Mouse (Mus musculus) adrenal gland, postnatal 14 days (tissue): ENCODE measurements around the gene Rab8a. TPM values are rescaled to one million over a fixed set of nuclear protein-coding genes. Genes with fewer than 3 reads are reported as not detected.
"Not testable (repeated sequence)": the region's sequence is repeated elsewhere in the genome, so short reads cannot be mapped to it uniquely, and the experiment has no call there.

Experiments
- DNase-seq: peaks from one replicate; pipeline ENCODE4 v3.0.0; 2021; ENCODE audit warnings: mixed read lengths
- long read RNA-seq, 2 experiments: library from polyadenylated mRNA; stranded (forward); transcript quantifications; one replicate each; pipeline ENCODE4 v2.0.0; 2021
- total RNA-seq: library from RNA; stranded (reverse); gene quantifications from 2 replicates; pipeline ENCODE4 v1.2.3, GENCODE M21; 2021

The Rab8a gene
- total RNA-seq = 64.5 and 66.1 TPM in 2 replicates
- long read RNA-seq, experiment 1, full-length matches to known transcripts = 133 of 153 reads
- long read RNA-seq, experiment 1, partial matches to known transcripts = 18 of 153 reads
- long read RNA-seq, experiment 1, other reads (novel, unspliced or antisense) = 2 of 153 reads
- long read RNA-seq, experiment 2, full-length matches to known transcripts = 107 of 123 reads
- long read RNA-seq, experiment 2, partial matches to known transcripts = 0 of 123 reads
- long read RNA-seq, experiment 2, other reads (novel, unspliced or antisense) = 16 of 123 reads

DNA sequence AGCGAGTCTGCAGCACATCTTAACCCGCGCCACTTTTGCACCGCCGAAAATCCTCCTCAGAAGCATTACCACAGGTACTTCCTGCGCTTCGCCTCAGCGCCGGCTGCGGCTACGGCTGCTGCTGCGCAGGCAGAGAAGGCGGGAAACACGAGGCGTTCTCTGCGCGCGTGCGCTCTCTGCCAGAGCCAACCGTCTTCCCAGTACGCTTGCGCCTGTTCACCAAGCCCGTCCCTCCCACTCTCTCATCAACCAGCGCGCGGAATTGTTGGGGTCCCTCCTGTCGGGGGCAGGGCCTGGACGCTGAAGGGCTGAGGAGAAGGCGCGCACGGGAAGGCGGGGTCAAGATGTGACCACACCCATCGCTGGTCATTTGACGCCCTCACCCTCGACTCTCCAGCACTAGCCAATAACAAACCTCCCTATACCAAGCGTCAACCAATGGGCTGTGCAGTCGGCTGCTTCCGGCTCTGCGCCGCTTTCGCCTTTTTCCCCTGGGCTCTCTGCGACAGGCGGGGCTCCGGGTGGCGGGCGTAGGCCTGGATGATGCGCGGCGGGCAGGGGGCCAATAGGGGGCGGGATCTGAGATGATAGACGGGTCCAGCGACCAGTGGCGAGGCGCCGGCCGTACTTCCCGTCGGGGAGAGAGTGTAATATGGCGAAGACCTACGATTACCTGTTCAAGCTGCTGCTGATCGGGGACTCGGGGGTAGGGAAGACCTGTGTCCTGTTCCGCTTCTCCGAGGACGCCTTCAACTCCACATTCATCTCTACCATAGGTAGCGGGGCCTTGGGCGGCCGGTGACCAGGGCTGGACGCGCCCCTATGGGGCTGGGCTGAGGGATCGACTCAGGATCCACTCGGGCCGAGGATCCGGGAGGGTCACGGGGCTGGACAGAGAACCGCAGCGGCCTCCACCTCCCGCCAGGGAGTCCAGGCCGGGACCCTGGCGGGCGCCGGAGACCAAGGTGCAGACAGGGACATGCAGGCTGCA lies at the start of gene Rab8a:
Gene Rab8a, plus strand, starts transcription at position 494 of the 991 bp plus-strand sequence.
- peak; percentile 100 for DNase-seq

DNA sequence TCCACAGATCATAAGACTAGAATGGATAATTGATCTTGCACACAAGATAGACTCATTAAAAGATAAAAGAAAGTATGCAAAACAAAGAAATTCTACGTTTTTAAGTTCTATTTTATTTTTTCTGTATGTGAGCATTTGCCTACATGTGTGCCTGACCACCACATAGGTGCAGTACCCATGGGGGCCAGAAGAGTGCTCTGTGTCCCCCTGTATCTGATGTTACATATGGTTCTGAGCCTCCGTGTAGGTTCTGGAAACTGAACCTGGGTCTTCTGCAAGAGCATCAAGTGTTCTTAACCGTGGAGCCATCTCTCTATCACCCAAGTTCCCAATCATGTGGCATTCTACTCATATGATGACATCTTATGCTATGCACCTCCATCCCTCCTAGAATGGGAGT lies 48.5 kb upstream of the Rab8a start:
- no peak for DNase-seq

DNA sequence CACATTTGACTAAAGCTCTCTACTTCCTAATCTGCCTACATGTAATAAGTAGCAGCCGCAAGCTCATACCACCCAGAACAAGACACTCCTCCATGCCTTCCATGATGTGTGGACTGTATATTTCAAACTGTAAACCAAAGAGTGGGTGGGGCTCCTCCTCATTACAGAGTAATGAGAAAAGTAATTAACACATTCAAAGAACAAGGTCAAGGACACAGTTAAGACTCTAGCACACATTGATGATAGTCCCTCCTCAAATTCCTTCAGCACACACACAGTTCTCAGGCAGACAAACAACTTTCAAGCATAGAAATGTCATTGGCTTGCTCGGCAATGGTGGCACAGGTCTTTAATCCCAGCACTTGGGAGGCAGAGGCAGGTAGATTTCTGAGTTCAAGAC lies 45.8 kb upstream of the Rab8a start:
- no peak for DNase-seq

DNA sequence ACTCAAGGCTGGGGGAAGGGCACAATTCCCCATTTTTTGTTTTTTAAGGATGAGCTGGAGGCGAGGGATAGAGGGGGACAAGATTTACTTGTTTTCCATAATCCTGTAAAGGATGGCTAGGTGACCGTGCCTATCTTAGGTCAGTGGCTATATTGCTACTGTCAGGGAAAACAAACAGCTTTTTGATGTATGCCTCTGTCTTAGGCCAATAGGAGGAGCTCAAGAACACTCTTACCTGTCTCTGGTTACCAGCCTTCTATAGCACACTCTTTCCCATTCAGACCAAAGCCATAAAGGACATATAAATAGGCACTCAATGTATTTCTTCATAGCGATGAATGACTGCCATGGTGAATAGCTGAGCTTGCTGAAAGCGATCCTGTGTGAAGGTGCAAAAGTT lies 42.4 kb upstream of the Rab8a start:
- DNase-seq = no peak

DNA sequence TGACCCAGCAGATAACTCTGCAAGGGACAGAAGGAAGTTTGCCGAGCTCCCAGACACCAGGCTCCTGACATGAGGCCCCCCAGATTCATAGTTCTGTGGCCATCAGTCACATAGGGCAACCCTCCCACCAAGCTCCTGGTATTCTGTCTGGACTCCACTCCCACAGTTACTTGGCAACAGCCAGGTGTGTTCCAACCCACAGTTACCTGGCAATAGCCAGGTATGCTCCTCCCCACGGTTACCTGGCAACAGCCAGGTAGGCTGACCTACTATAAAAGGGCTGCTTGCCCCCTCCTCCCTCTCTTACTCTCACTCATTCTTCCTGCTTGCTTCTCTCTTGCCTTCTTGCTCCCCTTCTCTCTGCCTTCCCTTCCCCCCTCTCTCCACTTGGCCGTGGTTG lies 39.5 kb upstream of the Rab8a start:
- not testable (repeated sequence) for DNase-seq

DNA sequence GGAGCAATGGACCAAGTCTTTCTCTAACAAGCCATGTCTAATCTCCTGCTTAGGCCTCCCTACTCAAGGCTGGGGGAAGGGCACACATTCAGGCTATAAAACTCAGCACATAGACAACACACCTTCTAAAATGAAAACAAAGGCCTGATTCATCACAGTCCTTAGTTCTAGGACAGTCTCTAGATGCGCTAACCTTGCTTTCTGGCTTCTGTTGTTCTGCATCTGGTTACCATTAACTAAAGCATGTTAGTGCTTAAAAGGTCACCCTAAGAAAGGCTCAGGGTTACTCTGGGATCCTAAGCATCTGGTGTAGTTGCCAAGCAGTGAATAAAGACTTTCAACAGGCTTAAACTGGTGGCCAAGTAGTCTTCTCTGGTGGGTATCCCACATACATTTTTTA lies 39.0 kb upstream of the Rab8a start:
- DNase-seq = no peak

DNA sequence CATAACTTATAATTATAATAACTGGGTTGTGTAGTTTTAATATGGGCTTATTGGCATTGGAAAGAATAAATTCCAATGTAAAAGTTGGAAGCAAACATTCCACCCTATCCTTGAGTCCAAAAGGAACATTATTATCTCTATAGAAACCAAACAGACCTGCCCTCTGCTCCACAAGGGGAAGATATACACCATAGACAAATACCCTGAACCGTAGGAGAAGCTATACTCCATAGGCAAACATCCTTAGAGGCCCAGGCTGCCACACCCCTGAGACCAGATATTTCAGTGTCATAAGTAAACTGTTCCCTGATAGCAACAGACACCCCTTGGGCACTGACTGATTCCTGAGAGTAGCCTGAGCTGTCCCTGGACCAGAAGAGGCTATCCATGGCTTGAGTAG lies 33.2 kb upstream of the Rab8a start:
- no peak for DNase-seq

DNA sequence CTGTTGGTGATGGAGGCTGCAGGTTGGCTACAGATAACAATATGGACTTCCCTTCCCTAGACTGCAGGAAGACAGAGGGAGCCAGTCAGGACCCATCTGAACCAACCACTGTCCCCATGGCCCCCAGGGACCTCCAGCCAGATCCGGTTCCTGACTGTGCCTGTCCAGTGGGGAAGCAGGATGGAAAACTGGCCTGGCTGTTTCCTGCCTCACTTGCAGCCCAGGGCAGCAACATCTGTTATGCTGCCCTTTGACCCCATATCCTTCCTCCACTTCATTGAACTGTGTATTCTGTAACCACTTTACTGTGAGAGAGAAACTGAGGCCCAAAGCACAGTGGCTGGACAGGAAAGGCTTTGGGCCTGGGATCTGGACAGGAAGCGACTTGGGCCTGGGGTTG lies 29.7 kb upstream of the Rab8a start:
- peak; percentile 71 for DNase-seq

DNA sequence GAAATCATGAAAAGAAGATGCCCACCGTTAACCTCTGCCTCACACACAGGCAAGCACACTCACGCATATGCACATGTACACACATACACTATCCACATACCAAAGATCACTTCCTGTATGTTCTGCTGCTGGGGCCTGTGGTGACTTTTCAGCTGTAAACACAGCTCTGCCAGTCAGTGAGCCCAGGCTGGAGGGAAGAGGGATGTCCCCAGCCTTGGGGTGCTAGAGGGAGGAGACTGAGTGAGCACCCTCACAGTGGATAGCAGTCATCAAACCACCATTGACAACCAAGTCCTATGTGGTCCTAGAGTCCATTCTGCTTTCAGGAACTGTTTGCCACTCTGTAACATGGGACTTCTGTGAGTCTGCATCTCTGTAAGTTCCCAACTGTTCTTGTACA lies 29.1 kb upstream of the Rab8a start:
- no peak for DNase-seq

DNA sequence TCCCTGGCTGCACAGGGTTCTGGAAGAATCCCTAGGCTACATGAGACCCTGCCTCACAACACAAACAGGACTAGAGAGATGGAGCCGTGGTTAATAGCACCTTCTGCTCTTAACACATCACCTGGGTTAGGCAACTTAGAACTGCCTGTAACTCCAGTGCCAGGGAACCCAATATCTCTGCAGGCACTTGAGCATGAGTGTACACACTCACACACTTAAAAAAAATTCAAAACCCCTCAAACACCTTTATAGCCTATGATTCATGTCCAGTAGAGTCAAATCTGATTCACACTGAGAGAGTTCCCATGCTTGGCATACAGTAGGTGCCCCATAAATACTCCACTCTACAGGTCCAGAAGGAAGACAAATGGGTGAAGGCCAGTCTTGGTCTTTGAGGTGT lies 28.6 kb upstream of the Rab8a start:
- DNase-seq = no peak

DNA sequence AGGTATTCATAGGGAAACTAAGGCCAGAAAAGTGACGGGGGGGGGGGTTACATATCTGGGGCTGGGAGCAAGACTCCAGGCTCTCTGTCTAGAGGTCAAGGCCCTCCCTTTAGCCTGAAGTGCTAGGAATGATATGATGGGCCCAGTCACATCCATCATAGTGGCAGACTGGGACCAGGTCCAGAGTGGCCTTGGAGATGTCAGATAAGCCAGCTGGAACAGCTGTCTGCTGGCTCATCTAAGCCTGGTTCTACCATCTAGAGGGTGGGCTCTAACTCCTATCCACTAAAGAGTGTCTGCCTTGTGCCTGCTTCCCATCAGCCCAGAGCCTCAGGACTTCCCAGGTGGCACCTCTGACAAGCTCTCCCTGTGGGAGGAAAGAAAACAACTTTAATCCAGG lies 28.1 kb upstream of the Rab8a start:
- DNase-seq = peak; percentile 82

DNA sequence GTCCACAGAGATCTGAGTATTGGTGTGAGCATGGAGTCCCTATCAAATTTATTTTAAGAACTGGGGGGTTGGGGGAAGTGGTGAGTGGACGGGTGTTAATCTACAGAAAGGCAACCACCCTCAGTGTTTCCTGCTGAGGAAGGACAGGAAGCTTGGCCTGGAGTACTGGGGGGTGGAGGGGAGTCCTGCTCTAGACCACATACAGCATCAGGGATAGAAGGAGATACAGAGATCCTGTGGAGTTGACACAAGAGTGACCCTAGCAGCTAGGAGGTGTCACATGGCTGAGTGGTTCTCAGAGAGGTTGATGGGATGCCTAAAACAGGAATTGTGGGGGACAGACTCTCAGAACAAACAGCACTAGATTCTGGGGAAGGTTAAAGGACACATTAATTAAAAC lies 27.5 kb upstream of the Rab8a start:
- DNase-seq = peak; percentile 22

DNA sequence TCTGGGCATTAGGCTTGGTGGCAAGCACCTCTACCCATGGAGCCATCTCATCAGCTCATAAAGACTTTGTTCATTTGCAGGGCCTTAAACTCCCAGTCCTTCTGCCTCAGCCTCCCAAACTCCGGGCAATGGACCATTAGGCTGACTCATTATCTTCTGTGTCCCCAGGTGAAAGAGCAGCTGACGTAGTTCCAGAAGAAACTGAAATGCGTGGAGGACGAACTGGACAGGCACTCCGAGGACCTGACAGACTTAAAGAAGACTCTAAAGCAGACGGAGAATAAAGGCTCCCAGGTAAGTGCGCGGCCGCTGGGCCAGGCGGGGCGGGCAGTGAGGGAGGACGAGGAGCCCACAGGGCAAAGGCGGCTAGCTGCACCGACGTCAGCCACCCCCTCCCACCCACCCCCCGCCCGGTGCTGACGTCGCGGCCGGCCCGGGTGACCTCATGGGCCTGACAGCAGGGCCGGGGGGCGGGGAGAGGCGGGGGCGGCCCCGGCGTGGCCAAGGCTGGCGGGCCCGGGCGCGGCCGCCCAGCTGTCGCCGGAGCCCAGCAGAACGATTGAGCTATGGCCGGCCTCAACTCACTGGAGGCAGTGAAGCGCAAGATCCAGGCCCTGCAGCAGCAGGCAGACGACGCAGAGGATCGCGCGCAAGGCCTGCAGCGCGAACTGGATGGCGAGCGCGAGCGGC lies 26.1 kb upstream of the Rab8a start, which contains the start of gene Tpm4:
Gene Tpm4, plus strand, starts transcription at position 220 of the 690 bp plus-strand sequence.
- peak; percentile 86 for DNase-seq

DNA sequence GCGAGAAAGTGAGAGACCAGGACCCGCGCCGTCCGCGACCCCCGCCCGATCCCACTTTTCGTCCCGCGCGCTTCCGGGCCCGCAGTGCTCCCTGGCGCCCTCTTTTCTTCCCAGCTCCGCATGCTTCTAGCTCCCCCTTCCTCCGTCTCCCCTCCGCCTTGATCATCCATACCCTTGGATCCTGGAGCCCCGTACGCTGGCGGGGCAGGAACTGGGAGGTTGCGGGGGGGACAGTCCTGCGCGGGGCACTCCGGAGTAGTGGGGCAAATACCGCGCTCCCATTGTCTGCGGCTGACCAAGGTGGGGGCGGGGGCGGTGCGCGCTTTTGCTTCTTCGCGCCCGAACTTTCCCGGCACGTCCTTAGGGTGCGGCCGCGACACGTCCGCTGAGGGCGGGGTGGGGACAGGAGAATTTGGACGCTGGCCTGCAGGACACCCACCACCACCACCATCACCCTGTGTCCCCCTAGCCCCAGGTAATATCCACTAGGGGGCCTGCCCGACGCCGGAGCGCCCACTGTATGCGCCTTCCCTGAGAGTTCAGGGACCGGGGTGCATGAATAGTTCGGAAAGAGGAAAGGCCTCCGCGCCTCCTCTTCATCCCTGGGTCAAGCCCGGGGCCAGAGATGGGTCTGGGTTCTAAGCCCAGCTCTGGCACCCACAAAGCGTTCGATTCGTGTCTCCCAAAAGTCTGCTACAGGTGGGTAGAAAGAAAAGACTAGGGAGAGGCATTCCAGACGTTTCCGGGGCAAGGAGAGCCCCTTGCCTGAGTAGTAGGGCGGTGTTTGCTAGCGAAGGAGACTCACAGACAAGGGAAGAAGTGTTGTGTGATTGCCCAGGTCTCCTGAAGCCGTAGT lies 25.3 kb upstream of the Rab8a start:
- DNase-seq = peak; percentile 66

DNA sequence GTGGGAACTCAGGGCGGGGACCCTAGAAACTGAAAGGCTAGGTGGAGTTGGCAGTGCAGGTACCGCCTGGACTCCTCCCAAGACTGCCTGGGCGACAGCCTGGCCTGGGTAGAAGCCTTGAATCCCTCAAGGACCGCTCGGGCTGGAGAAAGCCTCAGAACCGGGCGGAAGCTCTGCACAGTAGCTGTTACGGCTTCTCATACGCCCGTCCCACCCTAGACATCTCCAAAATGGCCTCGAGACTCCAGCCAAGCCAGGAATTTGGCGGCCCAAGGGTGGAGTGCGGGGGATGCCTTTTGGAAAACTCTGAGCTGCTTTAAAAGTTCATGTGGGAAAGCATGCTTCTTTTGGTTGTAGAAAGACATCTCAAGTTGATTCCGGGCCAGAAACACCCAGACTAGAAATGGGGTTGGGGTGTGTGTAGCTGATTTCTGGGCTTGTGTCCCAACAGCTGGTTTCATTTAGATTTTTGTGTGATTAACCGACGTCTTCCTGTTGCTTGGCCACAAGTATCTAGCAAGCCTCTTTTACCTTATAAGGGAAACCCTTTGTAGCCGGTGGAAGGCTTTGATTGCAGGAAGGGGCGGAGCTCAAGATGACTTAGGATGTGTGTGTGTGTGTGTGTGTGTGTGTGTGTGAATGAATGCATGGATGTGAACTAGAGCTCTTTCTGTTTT lies 24.6 kb upstream of the Rab8a start:
- peak; percentile 77 for DNase-seq

DNA sequence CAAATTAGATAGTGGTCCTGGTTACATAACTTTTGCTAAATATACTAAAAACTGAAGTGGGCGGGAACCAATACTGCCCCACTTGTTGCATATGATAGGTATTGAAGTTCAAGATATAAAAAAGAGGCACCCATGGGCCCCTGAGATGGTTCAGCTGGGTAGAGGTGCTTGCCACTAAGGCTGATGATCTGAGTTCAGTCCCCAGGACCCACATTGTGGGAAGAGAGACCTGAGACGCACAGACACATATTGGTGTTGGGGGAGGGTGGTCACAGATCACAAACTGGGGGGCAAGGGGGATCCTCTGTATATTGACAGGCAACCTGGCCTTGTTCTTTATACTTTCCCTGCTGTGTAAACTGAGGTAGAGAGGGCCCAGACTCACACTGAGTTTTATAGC lies 23.6 kb upstream of the Rab8a start:
- DNase-seq = no peak

DNA sequence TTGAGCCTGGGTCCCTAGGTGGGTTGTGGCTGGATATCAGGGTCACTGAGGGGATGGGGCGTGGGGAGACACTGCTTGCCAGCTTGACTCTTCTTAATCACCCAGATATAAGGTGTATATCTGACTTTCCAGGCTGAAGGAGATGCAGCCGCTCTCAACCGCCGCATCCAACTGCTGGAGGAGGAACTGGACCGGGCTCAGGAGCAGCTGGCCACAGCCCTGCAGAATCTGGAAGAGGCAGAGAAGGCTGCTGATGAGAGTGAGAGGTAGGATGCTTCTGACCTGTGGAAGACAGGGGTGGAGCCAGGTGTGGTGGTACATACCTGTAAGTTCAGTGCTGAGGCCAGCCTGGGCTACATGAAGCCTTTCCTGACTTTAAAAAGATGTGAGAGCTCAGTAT lies 22.5 kb upstream of the Rab8a start:
- DNase-seq = no peak

DNA sequence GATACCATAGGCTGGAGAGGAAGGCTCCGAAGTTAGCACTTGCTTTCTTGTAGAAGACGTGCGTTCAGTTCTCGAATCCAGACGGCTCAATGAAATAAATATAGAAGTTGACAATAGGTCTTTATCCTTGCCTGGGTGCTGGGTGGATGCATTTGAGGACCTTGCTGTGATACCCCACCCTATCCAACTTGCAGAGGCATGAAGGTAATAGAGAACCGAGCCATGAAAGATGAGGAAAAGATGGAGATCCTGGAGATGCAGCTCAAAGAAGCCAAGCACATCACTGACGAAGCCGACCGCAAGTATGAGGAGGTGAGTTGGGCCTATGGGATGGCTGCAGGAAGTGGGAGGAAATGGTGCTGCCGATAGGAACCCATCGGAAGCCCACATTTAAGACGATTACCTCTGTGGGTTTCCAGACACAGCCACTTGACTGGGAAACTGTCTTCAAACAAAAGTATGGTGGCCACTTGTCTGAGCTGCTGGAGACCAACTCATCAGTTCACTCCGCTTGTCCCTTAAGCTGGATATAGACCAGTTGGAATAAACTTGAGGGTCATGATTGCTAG lies 17.7 kb upstream of the Rab8a start:
- DNase-seq = no peak

DNA sequence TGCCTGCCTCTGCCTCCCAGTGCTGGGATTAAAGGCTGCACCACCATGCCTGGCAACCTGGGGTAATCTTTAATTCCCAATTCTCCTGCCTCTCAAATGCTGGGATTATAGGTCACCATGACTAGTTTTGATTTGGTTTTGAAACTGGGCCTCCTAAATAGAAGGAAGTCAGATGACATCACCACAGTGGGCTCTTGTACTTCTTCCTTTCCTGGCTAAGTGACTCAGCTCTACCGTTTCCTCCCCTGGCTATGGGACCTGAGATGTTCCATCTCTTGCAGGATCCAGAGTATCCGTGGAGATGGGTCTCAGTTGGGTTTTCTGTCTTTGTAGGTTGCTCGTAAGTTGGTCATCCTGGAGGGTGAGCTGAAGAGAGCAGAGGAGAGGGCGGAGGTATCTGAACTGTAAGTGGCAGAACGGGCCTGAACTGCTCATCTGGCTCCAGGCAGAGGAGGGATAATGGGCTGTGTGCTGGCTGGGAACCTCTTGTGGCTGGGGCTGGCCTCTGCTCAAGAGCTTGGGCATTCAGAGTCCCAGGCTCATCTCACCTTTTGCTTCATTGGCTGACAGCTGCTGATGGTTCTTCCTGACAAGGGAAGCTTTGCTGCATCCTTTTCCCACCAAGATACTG lies 16.5 kb upstream of the Rab8a start:
- DNase-seq = no peak

DNA sequence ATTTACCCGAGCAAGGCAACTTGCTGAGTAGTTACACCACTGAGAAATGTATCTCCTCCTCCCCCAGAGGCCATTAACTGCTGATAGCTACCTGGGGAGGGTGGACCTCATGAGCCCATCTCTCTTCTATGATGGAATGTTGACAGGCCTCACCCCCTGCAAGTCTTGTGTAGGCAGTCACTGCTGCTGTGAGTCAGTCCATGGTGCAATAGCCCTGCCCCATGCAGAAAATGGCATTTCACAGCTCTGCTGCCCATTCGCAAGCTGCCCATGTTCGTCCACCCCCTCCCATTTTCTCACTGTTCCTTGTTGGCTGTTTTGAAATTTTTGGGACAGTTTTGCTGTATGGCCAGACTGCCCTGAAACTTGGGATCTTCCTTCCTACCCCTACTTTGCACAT lies 15.5 kb upstream of the Rab8a start:
- DNase-seq = no peak
